Mouse (Mus musculus) forebrain, embryonic 14.5 days (tissue): ENCODE measurements around the gene Stil. TPM values are rescaled to one million over a fixed set of nuclear protein-coding genes. Genes with fewer than 3 reads are reported as not detected.

Source experiments
- ATAC-seq: fragments of 200-750 bp; cut with Nextera tagmentation; 2 replicates; pipeline ENCODE4 v1.8.0; 2017; ENCODE audit warnings: mild to moderate bottlenecking, moderate library complexity
- DNase-seq: peaks from one replicate; pipeline ENCODE4 v3.0.0-alpha.2; 2015; ENCODE audit warnings: low spot score
- H3K27ac ChIP-seq: fragments of 300-500 bp; sonication (generic); 2 replicates; pipeline ENCODE4 v1.5.1; 2014; ENCODE audit warnings: low read depth, mild to moderate bottlenecking, control low read depth, low read length, moderate library complexity
- H3K27me3 ChIP-seq: fragments of 300-500 bp; sonication (generic); replicated peaks from 2 replicates; pipeline ENCODE4 v1.6.1; 2014; ENCODE audit warnings: low read length, control low read depth, mixed read lengths; ENCODE audit not compliant: control insufficient read depth, insufficient read depth
- H3K36me3 ChIP-seq: fragments of 300-500 bp; sonication (generic); 2 replicates; pipeline ENCODE4 v1.6.1; 2014; ENCODE audit warnings: low read length, control low read depth; ENCODE audit not compliant: control insufficient read depth, insufficient read depth
- H3K4me1 ChIP-seq: fragments of 300-500 bp; sonication (generic); 2 replicates; pipeline ENCODE4 v1.6.1; 2014; ENCODE audit warnings: antibody characterized with exemption, low read length, control low read depth; ENCODE audit not compliant: control insufficient read depth, insufficient read depth
- H3K4me2 ChIP-seq: fragments of 300-500 bp; sonication (generic); 2 replicates; pipeline ENCODE4 v1.6.1; 2014; ENCODE audit warnings: mild to moderate bottlenecking, control low read depth, low read length
- H3K4me3 ChIP-seq: fragments of 300-500 bp; sonication (generic); 2 replicates; pipeline ENCODE4 v1.5.1; 2014; ENCODE audit warnings: low read depth, low read length, control low read depth
- H3K9ac ChIP-seq: fragments of 300-500 bp; sonication (generic); 2 replicates; pipeline ENCODE4 v1.6.1; 2014; ENCODE audit warnings: mild to moderate bottlenecking, low read length, control low read depth, moderate library complexity
- H3K9me3 ChIP-seq: fragments of 300-500 bp; sonication (generic); replicated peaks from 2 replicates; pipeline ENCODE4 v1.6.1; 2016; ENCODE audit warnings: low read length, control low read depth, mixed read lengths; ENCODE audit not compliant: control insufficient read depth
- WGBS: fragments of 180-500 bp; shearing (Covaris S2); extraction: QIAGEN DNeasy Blood & Tissue Kit; methylation state at CpG from one replicate; pipeline ENCODE4 v1.1.7; 2014; 5-methylcytosine and 5-hydroxymethylcytosine counted together
- polyA plus RNA-seq: library from polyadenylated mRNA; unstranded; fragments of >200 nt; fragmentation: Nextera tagmentation; extraction: Ambion mirVana; gene quantifications from 2 replicates; pipeline ENCODE4 v1.2.1, GENCODE M21; 2014

Stil gene
- polyA plus RNA-seq, 1 experiment from 2014 or later = 8.8 TPM

DNA sequence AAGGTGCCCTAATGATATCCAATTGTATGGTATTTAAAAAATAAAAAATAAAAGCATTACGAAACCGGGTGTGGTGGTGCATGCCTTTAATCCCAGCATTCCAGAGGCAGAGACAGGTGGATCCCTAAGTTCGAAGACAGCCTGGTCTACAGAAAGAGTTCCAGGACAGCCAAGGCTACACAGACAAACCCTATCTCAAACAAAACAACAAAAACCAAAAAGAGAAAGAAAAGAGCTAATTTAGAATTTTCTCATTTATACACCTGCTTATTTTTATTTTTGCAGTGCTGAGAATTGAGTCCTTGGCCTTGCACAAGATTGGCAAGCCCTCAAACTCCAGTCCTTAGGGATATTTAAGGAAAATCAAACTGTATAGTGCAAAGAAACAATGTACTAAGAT, 55.7 kb downstream of the Stil start:
- H3K4me2 ChIP-seq = no peak overlapping the region

DNA sequence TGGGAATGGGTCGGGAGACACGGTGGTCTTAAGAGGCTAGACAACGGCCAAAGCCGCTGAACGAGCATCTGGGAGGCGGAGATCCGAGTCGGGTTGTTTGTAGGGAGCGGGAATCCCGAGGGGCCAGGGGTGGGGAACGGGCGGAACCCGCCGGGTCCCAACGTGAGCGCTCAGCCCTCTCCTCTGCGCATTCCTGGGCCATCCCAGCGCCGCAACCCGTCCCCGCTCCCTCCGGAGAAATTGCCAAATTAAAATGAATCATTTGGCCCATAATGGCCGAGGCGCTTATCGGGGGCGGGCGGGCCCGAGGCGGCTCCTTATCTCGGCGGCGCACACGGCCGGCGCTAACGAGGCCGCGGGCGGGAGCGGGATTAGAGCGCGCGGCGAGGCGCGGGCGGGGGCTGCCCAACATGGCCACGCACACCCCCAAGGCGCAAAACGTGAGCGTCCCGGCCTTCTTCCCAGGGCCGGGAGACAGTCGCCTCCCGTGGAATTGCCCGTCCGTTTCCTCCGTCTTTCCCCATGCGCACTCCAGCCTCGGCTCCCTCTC, 56.5 kb downstream of the Stil start, which contains the start of gene Tal1:
Tal1 (plus strand) TSS at position 56 of the 550 bp plus-strand sequence.
- DNase-seq = peak; percentile 36
- Histone ChIP-seq H3K9ac (peak within 1 kb of the TSS; percentile 17; the same call in 1 of the 2 replicates), H3K27ac (peak within 1 kb of the TSS; percentile 33; the same call in 1 of the 2 replicates), H3K27me3 (peaks cover 86% of the 10 kb centered on the region), H3K4me1 (peaks cover 7% of the 10 kb centered on the region), H3K4me2 (peak within 1 kb of the TSS; percentile 43), H3K4me3 (peak within 1 kb of the TSS; percentile 22), H3K9me3 (no peaks in the 10 kb centered on the region), H3K36me3 (no peaks in the 10 kb centered on the region)
- 1% methylated on average over 55 of the region's 60 CpGs for WGBS
- peak; percentile 44 for ATAC-seq

More for the DNA sequence above, 55.7 kb downstream of the Stil start:
- Histone ChIP-seq H3K9me3 (no peaks in the 10 kb centered on the region), H3K4me1 (peaks cover 7% of the 10 kb centered on the region), H3K27me3 (peaks cover 84% of the 10 kb centered on the region), H3K9ac (no peak overlapping the region), H3K4me3 (no peak overlapping the region), H3K36me3 (no peaks in the 10 kb centered on the region), H3K27ac (no peak overlapping the region)
- ATAC-seq (no peak), DNase-seq (no peak)
- 15% methylated on average over 3 of the region's 3 CpGs for WGBS

DNA sequence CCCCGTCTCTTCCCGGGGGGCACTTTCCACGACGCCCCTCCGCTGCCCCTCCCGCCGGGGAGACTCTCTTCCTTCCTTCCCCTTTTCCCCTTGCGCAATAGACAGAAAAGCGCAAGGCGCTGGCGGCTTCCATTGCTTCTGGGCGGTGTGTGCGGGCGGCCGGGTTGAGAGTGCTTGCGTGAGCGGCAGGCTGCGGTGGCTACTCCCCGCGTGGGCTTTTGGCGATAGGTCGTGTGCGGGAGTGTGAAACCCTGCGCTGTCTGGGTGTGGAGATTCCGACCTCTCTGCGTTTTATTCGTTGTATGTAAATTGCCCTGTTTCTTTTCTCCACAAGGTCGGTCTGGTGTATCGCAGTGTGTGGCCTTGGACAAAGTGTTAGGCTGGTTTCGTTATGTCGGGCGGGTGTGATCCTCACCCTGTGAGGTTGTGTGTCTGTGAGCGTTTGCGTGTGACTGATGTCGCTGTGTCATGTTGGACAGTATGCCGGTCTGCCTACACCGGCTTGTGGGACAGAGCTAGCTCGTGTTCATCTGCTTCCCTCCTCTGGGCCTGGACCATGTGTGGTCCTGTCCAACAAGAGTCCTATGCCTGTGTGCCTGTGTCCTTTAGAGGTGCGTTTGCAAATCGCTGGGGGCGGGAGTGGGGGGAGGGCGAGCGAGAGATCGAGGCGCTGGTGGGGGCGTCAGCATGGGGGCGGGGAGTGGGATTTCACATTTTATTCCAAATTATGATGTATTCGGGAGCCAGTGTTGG, 57.1 kb downstream of the Stil start:
- WGBS = under 1% methylated on average over 47 of the region's 48 CpGs
- Histone ChIP-seq H3K9me3 (no peaks in the 10 kb centered on the region), H3K27ac (peak overlapping the region; percentile 33; the same call in 1 of the 2 replicates), H3K4me1 (peaks cover 7% of the 10 kb centered on the region), H3K4me3 (peak overlapping the region; percentile 22), H3K27me3 (peaks cover 86% of the 10 kb centered on the region), H3K36me3 (no peaks in the 10 kb centered on the region), H3K4me2 (peak overlapping the region; percentile 43), H3K9ac (peak overlapping the region; percentile 17; the same call in 1 of the 2 replicates)
- peak; percentile 50 for DNase-seq
- peak; percentile 49 for ATAC-seq

DNA sequence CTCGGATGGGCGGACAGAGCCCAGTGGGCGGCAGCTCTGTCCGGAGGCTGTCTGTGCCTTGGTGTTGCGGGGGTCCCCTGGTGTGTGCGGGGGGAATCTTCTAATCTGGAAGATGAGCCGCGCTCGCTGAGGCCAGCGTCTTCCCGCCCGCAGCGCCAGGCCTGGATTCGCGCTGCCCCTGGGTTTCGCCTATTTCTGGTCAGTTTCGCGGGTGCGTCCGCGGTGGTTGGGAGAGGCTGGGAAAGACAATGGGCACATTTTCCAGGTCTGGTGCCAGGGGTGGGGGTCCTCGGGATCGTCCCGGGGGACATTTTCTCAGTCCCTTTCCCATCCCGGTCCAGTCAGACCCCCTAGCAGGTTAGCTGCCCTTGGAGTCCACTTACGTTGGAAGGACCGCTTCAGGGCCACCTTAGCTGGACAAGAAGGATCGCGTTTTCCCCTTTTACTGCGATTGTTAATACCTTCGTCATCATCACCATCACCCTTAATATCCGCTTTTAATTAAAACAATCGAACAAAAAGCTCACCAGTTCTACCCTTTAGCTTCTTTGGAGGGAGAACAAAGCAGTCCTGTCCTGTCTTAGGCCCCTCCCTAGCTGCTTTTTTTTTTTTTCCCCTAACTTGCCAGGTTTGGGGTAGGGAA, 57.8 kb downstream of the Stil start:
- Histone ChIP-seq H3K27me3 (peaks cover 85% of the 10 kb centered on the region), H3K9ac (peak overlapping the region; percentile 9; the same call in 1 of the 2 replicates), H3K9me3 (no peaks in the 10 kb centered on the region), H3K27ac (no peak overlapping the region), H3K4me3 (peak overlapping the region; percentile 22; the same call in 1 of the 2 replicates), H3K4me2 (no peak overlapping the region), H3K36me3 (no peaks in the 10 kb centered on the region), H3K4me1 (peaks cover 4% of the 10 kb centered on the region)
- under 1% methylated on average over 33 of the region's 33 CpGs for WGBS
- no peak for DNase-seq
- no peak for ATAC-seq

DNA sequence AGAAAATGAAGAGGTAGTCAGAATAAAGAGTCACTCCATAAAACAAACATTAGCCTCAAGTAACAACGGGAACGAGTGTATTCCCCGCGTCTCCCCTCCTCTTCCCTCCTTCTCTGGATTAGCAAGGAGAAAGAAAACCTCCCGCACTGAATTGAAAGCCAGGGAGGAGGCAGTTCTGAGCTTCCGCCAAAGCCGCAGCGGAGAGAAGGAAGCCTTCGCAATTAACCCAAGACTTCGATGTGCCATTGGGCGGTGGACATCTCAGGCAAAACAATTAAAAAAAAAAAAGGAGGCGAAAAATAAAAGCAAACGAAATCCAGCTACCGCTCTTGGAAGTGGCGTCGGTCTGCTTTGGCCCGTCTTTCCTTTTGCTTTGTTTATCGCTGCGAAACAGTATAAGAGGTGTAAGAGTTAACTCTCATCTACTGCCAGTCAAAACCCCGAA, 58.4 kb downstream of the Stil start:
- ATAC-seq = no peak
- no peak overlapping the region for H3K27ac ChIP-seq
- H3K4me2 ChIP-seq = no peak overlapping the region

DNA sequence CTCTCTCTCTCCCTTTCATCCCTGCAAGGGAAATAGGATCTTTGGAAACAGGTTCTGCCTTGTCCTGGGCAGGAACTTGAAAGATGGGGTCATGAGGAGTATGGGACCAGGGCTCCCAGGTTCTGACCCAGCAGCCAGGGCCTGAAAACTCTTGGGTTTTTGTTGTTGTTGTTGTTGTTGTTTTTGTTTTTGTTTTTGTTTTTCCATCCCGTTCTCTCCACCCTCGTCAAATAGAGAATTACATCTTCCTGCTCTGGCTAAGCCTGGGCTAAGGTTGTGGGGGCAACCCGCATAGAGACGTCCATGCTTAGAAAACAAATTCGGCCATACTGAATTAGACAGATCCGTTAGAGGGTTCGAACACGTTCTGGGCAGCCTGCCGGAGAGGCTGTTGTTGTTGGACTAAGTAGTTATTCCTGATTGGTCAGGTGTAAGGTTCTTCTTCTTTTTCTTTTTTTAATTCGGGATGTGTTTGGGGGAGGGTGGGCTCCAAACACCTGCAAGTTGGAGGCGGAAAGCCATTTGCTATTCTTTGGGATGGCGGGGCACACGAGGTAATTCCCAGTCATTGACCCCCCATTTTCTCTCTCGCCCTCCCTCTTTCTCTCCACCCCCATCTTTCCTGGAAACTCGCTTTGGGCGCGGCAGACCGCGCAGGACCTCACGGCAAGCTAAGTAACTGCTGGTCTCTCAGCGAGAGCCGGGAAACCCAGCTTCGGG, 59.1 kb downstream of the Stil start:
- 2% methylated on average over 23 of the region's 23 CpGs for WGBS
- Histone ChIP-seq H3K4me1 (peaks cover 5% of the 10 kb centered on the region; the same call in 1 of the 2 replicates), H3K36me3 (no peaks in the 10 kb centered on the region), H3K4me3 (peak overlapping the region; percentile 2; the same call in 1 of the 2 replicates), H3K9ac (no peak overlapping the region), H3K9me3 (no peaks in the 10 kb centered on the region), H3K4me2 (no peak overlapping the region), H3K27me3 (peaks cover 91% of the 10 kb centered on the region), H3K27ac (no peak overlapping the region)
- ATAC-seq = no peak
- no peak for DNase-seq

More for the DNA sequence above, 58.4 kb downstream of the Stil start:
- Histone ChIP-seq H3K36me3 (no peaks in the 10 kb centered on the region), H3K27me3 (peaks cover 87% of the 10 kb centered on the region), H3K9me3 (no peaks in the 10 kb centered on the region), H3K4me3 (peak overlapping the region; percentile 22), H3K9ac (no peak overlapping the region), H3K4me1 (peaks cover 5% of the 10 kb centered on the region; the same call in 1 of the 2 replicates)
- 0% methylated on average over 20 of the region's 20 CpGs for WGBS
- peak; percentile 52 for DNase-seq

DNA sequence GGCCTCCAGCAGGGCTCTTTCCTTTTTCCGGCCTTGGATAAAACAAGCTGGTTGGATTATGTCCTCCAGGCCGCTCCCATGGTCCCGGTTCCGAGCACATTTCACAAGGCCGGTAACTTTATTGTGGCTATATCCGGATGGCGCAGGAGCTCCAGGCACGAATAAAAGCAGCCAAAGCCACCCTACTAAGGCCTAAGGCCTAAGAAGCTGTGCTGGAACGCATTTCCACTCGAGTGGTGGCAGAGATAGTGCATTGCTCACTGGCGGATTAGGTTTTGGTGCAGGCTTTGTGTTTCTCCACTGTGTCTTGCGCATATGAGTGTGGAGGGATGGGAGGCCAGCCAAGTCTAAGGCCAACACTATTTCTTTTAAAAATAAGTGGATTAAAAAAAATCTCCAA, 59.9 kb downstream of the Stil start:
- Histone ChIP-seq H3K36me3 (no peaks in the 10 kb centered on the region), H3K9ac (no peak overlapping the region), H3K27me3 (peaks cover 91% of the 10 kb centered on the region), H3K4me1 (peaks cover 5% of the 10 kb centered on the region; the same call in 1 of the 2 replicates), H3K4me2 (no peak overlapping the region), H3K27ac (no peak overlapping the region), H3K9me3 (no peaks in the 10 kb centered on the region), H3K4me3 (no peak overlapping the region)
- 6% methylated on average over 12 of the region's 12 CpGs for WGBS
- ATAC-seq = no peak
- DNase-seq = no peak

DNA sequence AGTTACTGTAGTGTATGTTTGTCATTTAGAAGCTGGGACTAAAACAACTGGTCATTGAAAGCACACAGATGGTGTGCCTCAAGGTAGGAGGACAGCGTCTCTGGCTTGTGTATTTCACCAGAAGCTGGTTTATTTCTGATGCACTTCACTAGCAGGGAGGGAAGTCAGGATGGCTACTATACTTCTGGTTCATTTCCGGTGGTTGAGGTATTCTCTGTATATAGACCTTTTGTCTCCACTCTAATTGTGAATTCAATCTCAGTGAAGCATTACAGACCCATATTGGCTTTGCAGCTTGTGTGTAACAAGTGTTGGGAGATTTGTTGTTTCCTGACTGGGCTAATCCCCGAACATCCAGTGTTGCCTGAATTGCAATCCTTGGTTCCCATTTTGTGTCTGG, 60.8 kb downstream of the Stil start:
- Histone ChIP-seq H3K4me1 (peaks cover 5% of the 10 kb centered on the region; the same call in 1 of the 2 replicates), H3K36me3 (no peaks in the 10 kb centered on the region), H3K9ac (no peak overlapping the region), H3K9me3 (no peaks in the 10 kb centered on the region), H3K4me3 (no peak overlapping the region), H3K4me2 (no peak overlapping the region), H3K27ac (no peak overlapping the region), H3K27me3 (peaks cover 91% of the 10 kb centered on the region)
- DNase-seq = no peak
- ATAC-seq = no peak
- 13% methylated on average over 3 of the region's 3 CpGs for WGBS
